ENCODE assay signal across 20 mouse cellular contexts in genomic region chr1:37617047-37617446, GRCm38 (mm10).
DNase-seq lines count a peak whose midpoint lies in the region; ATAC-seq and TF ChIP-seq lines count a peak whose summit lies in the region.
"Had no signal": no experiment of that assay in that cellular context is flagged by ENCODE, and none has a peak within 500 bp of the region (broad histone marks: within the 10 kb centered on the region; RNA-seq: fewer than 3 reads in every experiment).

No protein-coding gene starts in this region.

- H3K4me1 ChIP-seq in lung, embryonic 15.5 days: peaks cover 32% of the 10 kb centered on the region
- H3K4me1 ChIP-seq in lung, postnatal 0 days (ENCODE audit: insufficient read depth, low read depth, low read length): peaks cover 2% of the 10 kb centered on the region; the same call in 1 of the 2 replicates
- H3K4me1 ChIP-seq in intestine, embryonic 16.5 days (ENCODE audit: control insufficient read depth, insufficient read depth, low read length): peaks cover 51% of the 10 kb centered on the region
- peaks cover 39% of the 10 kb centered on the region for H3K4me1 ChIP-seq in stomach, embryonic 16.5 days (ENCODE audit: control insufficient read depth, insufficient read depth, low read length)
- H3K4me1 ChIP-seq in hindbrain, embryonic 13.5 days (replicated peaks): peaks cover 7% of the 10 kb centered on the region
- no peaks in the 10 kb centered on the region for H3K4me1 ChIP-seq in liver, embryonic 11.5 days (replicated peaks; ENCODE audit: control insufficient read depth, insufficient read depth, low read length)
- H3K4me1 ChIP-seq: forebrain, embryonic 13.5 days; liver, embryonic 13.5 days had no signal

- TF ChIP-seq CTCF in lung, postnatal 0 days (IDR thresholded peaks at IDR 0.05): no peak

- ATAC-seq in lung, embryonic 15.5 days (ENCODE audit: borderline replicate concordance, extremely low read depth, low FRiP score, low TSS enrichment): 0 out of 2 replicates have a peak, but pooled peaks have one; percentile 25
- ATAC-seq in lung, postnatal 0 days: no peak
- peak; percentile 5; the same call in 1 of the 2 replicates for ATAC-seq in intestine, embryonic 16.5 days
- no peak for ATAC-seq in stomach, embryonic 16.5 days (ENCODE audit: insufficient read depth, low FRiP score)
- ATAC-seq in hindbrain, embryonic 13.5 days (ENCODE audit: low FRiP score): no peak
- ATAC-seq in liver, embryonic 11.5 days (replicated peaks; ENCODE audit: low FRiP score): no peak
- ATAC-seq: forebrain, embryonic 13.5 days; inflammation-experienced regulatory T-cells, adult 6 months; Patski had no signal

- H3K36me3 ChIP-seq in lung, embryonic 15.5 days: no peaks in the 10 kb centered on the region
- H3K36me3 ChIP-seq in lung, postnatal 0 days (ENCODE audit: insufficient read depth, low read length): no peaks in the 10 kb centered on the region
- no peaks in the 10 kb centered on the region for H3K36me3 ChIP-seq in intestine, embryonic 16.5 days (ENCODE audit: control insufficient read depth, insufficient read depth, low read length)
- H3K36me3 ChIP-seq in stomach, embryonic 16.5 days (ENCODE audit: control insufficient read depth, insufficient read depth, low read length): no peaks in the 10 kb centered on the region
- no peaks in the 10 kb centered on the region for H3K36me3 ChIP-seq in hindbrain, embryonic 13.5 days
- H3K36me3 ChIP-seq in liver, embryonic 11.5 days (ENCODE audit: control insufficient read depth, insufficient read depth, low read length): no peaks in the 10 kb centered on the region
- H3K36me3 ChIP-seq: liver, embryonic 13.5 days; midbrain, embryonic 10.5 days had no signal

- WGBS in lung, embryonic 15.5 days: 50% methylated on average over 5 of the region's 5 CpGs
- WGBS in lung, postnatal 0 days: 49% methylated on average over 5 of the region's 5 CpGs
- 53% methylated on average over 5 of the region's 5 CpGs for WGBS in intestine, embryonic 16.5 days
- WGBS in stomach, embryonic 16.5 days: 54% methylated on average over 5 of the region's 5 CpGs
- WGBS in hindbrain, embryonic 13.5 days: 75% methylated on average over 5 of the region's 5 CpGs
- WGBS in liver, embryonic 11.5 days: 79% methylated on average over 5 of the region's 5 CpGs

- H3K27me3 ChIP-seq in lung, embryonic 15.5 days: no peaks in the 10 kb centered on the region
- no peaks in the 10 kb centered on the region for H3K27me3 ChIP-seq in lung, postnatal 0 days (replicated peaks; ENCODE audit: insufficient read depth, low read length)
- no peaks in the 10 kb centered on the region for H3K27me3 ChIP-seq in intestine, embryonic 16.5 days (replicated peaks; ENCODE audit: control insufficient read depth, insufficient read depth, low read length)
- no peaks in the 10 kb centered on the region for H3K27me3 ChIP-seq in stomach, embryonic 16.5 days (ENCODE audit: control insufficient read depth, insufficient read depth, low read length)
- H3K27me3 ChIP-seq in hindbrain, embryonic 13.5 days: no peaks in the 10 kb centered on the region
- H3K27me3 ChIP-seq in liver, embryonic 11.5 days (replicated peaks; ENCODE audit: control insufficient read depth, insufficient read depth, low read length): no peaks in the 10 kb centered on the region; the same call in 1 of the 2 replicates
- H3K27me3 ChIP-seq: forebrain, embryonic 13.5 days; liver, embryonic 13.5 days; Patski had no signal

- H3K9me3 ChIP-seq in lung, embryonic 15.5 days: no peaks in the 10 kb centered on the region
- no peaks in the 10 kb centered on the region for H3K9me3 ChIP-seq in lung, postnatal 0 days (ENCODE audit: low read length)
- H3K9me3 ChIP-seq in intestine, embryonic 16.5 days (ENCODE audit: control insufficient read depth, low read length): no peaks in the 10 kb centered on the region
- no peaks in the 10 kb centered on the region for H3K9me3 ChIP-seq in stomach, embryonic 16.5 days (replicated peaks; ENCODE audit: control insufficient read depth, low read length)
- no peaks in the 10 kb centered on the region for H3K9me3 ChIP-seq in hindbrain, embryonic 13.5 days
- H3K9me3 ChIP-seq in liver, embryonic 11.5 days (ENCODE audit: control insufficient read depth, low read length): no peaks in the 10 kb centered on the region
- H3K9me3 ChIP-seq: forebrain, embryonic 13.5 days; liver, embryonic 13.5 days; midbrain, embryonic 10.5 days had no signal

- DNase-seq in lung, postnatal 0 days (ENCODE audit: low spot score): no peak
- DNase-seq in thymus, postnatal 36 days: peak; percentile 36 to 58
- no peak for DNase-seq in adrenal gland, postnatal 10 days
- no peak for DNase-seq in liver, embryonic 11.5 days (ENCODE audit: low spot score)
- DNase-seq: B cell, adult 2 months; cerebellum, adult 9-10 months; gastrocnemius, postnatal 14 days; kidney, postnatal 10 days; layer of hippocampus, adult 9-11 months; liver, embryonic 13.5 days; right cerebral cortex, postnatal 4 days had no signal

- H3K4me2 ChIP-seq in lung, embryonic 15.5 days: no peak overlapping the region
- H3K4me2 ChIP-seq in lung, postnatal 0 days (replicated peaks; ENCODE audit: low read depth, low read length): no peak overlapping the region
- no peak overlapping the region for H3K4me2 ChIP-seq in intestine, embryonic 16.5 days (ENCODE audit: low read depth, low read length)
- no peak overlapping the region for H3K4me2 ChIP-seq in stomach, embryonic 16.5 days (ENCODE audit: low read depth, low read length)
- H3K4me2 ChIP-seq in hindbrain, embryonic 13.5 days: no peak overlapping the region
- no peak overlapping the region for H3K4me2 ChIP-seq in liver, embryonic 11.5 days
- H3K4me2 ChIP-seq: forebrain, embryonic 13.5 days; liver, embryonic 13.5 days had no signal

- no peak for TF ChIP-seq EP300 in lung, postnatal 0 days (IDR thresholded peaks at IDR 0.05)

- H3K9ac ChIP-seq in lung, embryonic 15.5 days: no peak overlapping the region
- no peak overlapping the region for H3K9ac ChIP-seq in lung, postnatal 0 days (replicated peaks; ENCODE audit: low read depth)
- H3K9ac ChIP-seq in intestine, embryonic 16.5 days (ENCODE audit: low read depth, low read length): peak overlapping the region; percentile 51; the same call in 1 of the 2 replicates
- 0 out of 2 replicates have a peak overlapping the region, but pooled peaks have one; percentile 32 for H3K9ac ChIP-seq in stomach, embryonic 16.5 days (ENCODE audit: low read length)
- no peak overlapping the region for H3K9ac ChIP-seq in hindbrain, embryonic 13.5 days
- no peak overlapping the region for H3K9ac ChIP-seq in liver, embryonic 11.5 days (ENCODE audit: low read depth, low read length)
- H3K9ac ChIP-seq: forebrain, embryonic 13.5 days; liver, embryonic 13.5 days had no signal

- peak overlapping the region; percentile 87 for H3K27ac ChIP-seq in lung, embryonic 15.5 days
- H3K27ac ChIP-seq in lung, postnatal 0 days (ENCODE audit: low read length): no peak overlapping the region
- peak overlapping the region; percentile 91 for H3K27ac ChIP-seq in intestine, embryonic 16.5 days (ENCODE audit: low read length)
- peak overlapping the region; percentile 91 for H3K27ac ChIP-seq in stomach, embryonic 16.5 days (ENCODE audit: low read length)
- H3K27ac ChIP-seq in hindbrain, embryonic 13.5 days: no peak overlapping the region
- no peak overlapping the region for H3K27ac ChIP-seq in liver, embryonic 11.5 days (ENCODE audit: low read depth, low read length)
- H3K27ac ChIP-seq: forebrain, embryonic 13.5 days; liver, embryonic 13.5 days; midbrain, embryonic 10.5 days had no signal

- no peak overlapping the region for H3K4me3 ChIP-seq in lung, embryonic 15.5 days
- no peak overlapping the region for H3K4me3 ChIP-seq in lung, postnatal 0 days (ENCODE audit: low read depth, low read length)
- no peak overlapping the region for H3K4me3 ChIP-seq in intestine, embryonic 16.5 days (ENCODE audit: low read length)
- no peak overlapping the region for H3K4me3 ChIP-seq in stomach, embryonic 16.5 days (replicated peaks; ENCODE audit: low read length)
- H3K4me3 ChIP-seq in hindbrain, embryonic 13.5 days: no peak overlapping the region
- no peak overlapping the region for H3K4me3 ChIP-seq in liver, embryonic 11.5 days (ENCODE audit: low read depth, low read length)
- H3K4me3 ChIP-seq: forebrain, embryonic 13.5 days; liver, embryonic 13.5 days; midbrain, embryonic 10.5 days; myocyte had no signal

Comparison
In these comparisons a context has a peak if more than half of its experiments do, and no peak if none do; other contexts are left out.
1. ATAC-seq: peak in lung, embryonic 15.5 days (single experiment) and intestine, embryonic 16.5 days (single experiment); none in lung, postnatal 0 days (single experiment), stomach, embryonic 16.5 days (single experiment), hindbrain, embryonic 13.5 days (single experiment) and liver, embryonic 11.5 days (single experiment).
2. H3K27ac ChIP-seq: peak in lung, embryonic 15.5 days (single experiment), intestine, embryonic 16.5 days (single experiment) and stomach, embryonic 16.5 days (single experiment); none in lung, postnatal 0 days (single experiment), hindbrain, embryonic 13.5 days (single experiment) and liver, embryonic 11.5 days (single experiment).
3. H3K9ac ChIP-seq: peak in intestine, embryonic 16.5 days (single experiment) and stomach, embryonic 16.5 days (single experiment); none in lung, embryonic 15.5 days (single experiment), lung, postnatal 0 days (single experiment), hindbrain, embryonic 13.5 days (single experiment) and liver, embryonic 11.5 days (single experiment).
4. DNase-seq: peak in thymus, postnatal 36 days (2 of 2); none in lung, postnatal 0 days (single experiment), adrenal gland, postnatal 10 days (single experiment) and liver, embryonic 11.5 days (single experiment).